Mouse (Mus musculus) cerebellum, adult 2 months (tissue): Measurements from ENCODE around the gene Slc38a9.

ENCODE experiments used
- CTCF ChIP-seq: fragments of 200-500 bp; IDR thresholded peaks from 2 replicates; pipeline ENCODE4 v1.5.1; 2011; ENCODE audit warnings: low read depth, mild to moderate bottlenecking, control low read depth, low read length, moderate library complexity, borderline replicate concordance; ENCODE audit not compliant: insufficient read depth
- POLR2A ChIP-seq: fragments of 200-500 bp; IDR thresholded peaks from 2 replicates; pipeline ENCODE4 v1.6.1; 2011; ENCODE audit warnings: low read length, control low read depth, borderline replicate concordance; ENCODE audit not compliant: insufficient read depth

GRCm38 (mm10) chr13:112651183-112651582 is 9.4 kb upstream of the Slc38a9 start:
- TF ChIP-seq CTCF, result no peak
- no peak for TF ChIP-seq POLR2A
